Mouse (Mus musculus) lung, postnatal 0 days (tissue): Measurements from ENCODE around the gene Cutc. TPM values are rescaled to one million over a fixed set of nuclear protein-coding genes. Genes with fewer than 3 reads are reported as not detected.

ENCODE experiments used
- ATAC-seq: fragments of 200-750 bp; cut with Nextera tagmentation; 2 replicates; pipeline ENCODE4 v1.8.0; 2017; ENCODE audit warnings: moderate library complexity
- DNase-seq: peaks from one replicate; pipeline ENCODE4 v3.0.0-alpha.2; 2016; ENCODE audit warnings: low spot score
- H3K27ac ChIP-seq: fragments of 300-500 bp; sonication (generic); 2 replicates; pipeline ENCODE4 v1.5.1; 2014; ENCODE audit warnings: antibody characterized with exemption, mild to moderate bottlenecking, low read length, mixed read lengths
- H3K27me3 ChIP-seq: fragments of 300-500 bp; sonication (generic); replicated peaks from 2 replicates; pipeline ENCODE4 v1.6.1; 2014; ENCODE audit warnings: low read length, mixed read lengths; ENCODE audit not compliant: insufficient read depth
- H3K36me3 ChIP-seq: fragments of 300-500 bp; sonication (generic); 2 replicates; pipeline ENCODE4 v1.6.1; 2014; ENCODE audit warnings: low read length, mixed read lengths; ENCODE audit not compliant: insufficient read depth
- H3K4me1 ChIP-seq: fragments of 300-500 bp; sonication (generic); 2 replicates; pipeline ENCODE4 v1.6.1; 2014; ENCODE audit warnings: antibody characterized with exemption, low read depth, low read length, mixed read lengths; ENCODE audit not compliant: insufficient read depth
- H3K4me2 ChIP-seq: fragments of 300-500 bp; sonication (generic); replicated peaks from 2 replicates; pipeline ENCODE4 v1.6.1; 2014; ENCODE audit warnings: low read depth, mild to moderate bottlenecking, low read length, moderate library complexity, mixed read lengths
- H3K4me3 ChIP-seq: fragments of 300-500 bp; sonication (generic); 2 replicates; pipeline ENCODE4 v1.5.1; 2014; ENCODE audit warnings: low read depth, low read length
- H3K9ac ChIP-seq: fragments of 300-500 bp; sonication (generic); replicated peaks from 2 replicates; pipeline ENCODE4 v1.6.1; 2014; ENCODE audit warnings: low read depth, mild to moderate bottlenecking
- H3K9me3 ChIP-seq: fragments of 300-500 bp; sonication (generic); 2 replicates; pipeline ENCODE4 v1.6.1; 2016; ENCODE audit warnings: low read length, mixed read lengths
- CTCF ChIP-seq: IDR thresholded peaks from 2 replicates; pipeline ENCODE4 v1.5.1; 2016; ENCODE audit warnings: antibody characterized with exemption, mild to moderate bottlenecking
- EP300 ChIP-seq: IDR thresholded peaks from 2 replicates; pipeline ENCODE4 v1.6.1; 2016; ENCODE audit warnings: antibody characterized with exemption, mild to moderate bottlenecking, control low read depth
- WGBS: fragments of 180-500 bp; shearing (Covaris S2); extraction: QIAGEN DNeasy Blood & Tissue Kit; methylation state at CpG from one replicate; pipeline ENCODE4 v1.1.7; 2014; 5-methylcytosine and 5-hydroxymethylcytosine counted together
- polyA plus RNA-seq: library from polyadenylated mRNA; unstranded; fragments of >200 nt; fragmentation: Nextera tagmentation; extraction: Ambion mirVana; gene quantifications from 2 replicates; pipeline ENCODE4 v1.2.1, GENCODE M21; 2015

Cutc gene
- polyA plus RNA-seq, 1 experiment from 2014 or later = 17.1 TPM

DNA sequence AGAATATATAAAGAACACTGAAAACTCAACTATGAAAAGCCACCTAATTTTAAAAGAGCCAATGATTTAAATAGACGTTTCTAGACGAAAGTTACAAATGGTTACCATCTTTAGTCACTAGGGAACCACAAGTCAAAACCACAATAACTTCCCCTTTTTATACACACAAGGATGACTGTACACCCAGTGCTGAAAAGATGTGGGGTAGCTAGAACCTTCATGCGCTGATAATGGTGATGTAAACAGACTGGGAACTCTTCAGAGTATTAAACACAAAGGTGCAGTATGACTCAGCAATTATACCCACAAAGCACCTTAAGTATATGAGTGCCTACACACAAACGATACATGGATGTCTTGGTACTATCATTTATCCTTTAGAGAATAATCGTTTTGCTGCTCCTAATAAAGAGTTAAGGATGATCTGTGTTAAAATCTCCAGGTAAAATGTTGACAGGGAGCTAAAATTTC, 18.7 kb downstream of the Cutc start:
- Histone ChIP-seq H3K9ac (no peak overlapping the region), H3K9me3 (no peaks in the 10 kb centered on the region), H3K4me2 (no peak overlapping the region), H3K36me3 (peaks cover 6% of the 10 kb centered on the region; the same call in 1 of the 2 replicates), H3K27me3 (no peaks in the 10 kb centered on the region), H3K4me1 (no peaks in the 10 kb centered on the region), H3K27ac (no peak overlapping the region), H3K4me3 (no peak overlapping the region)
- WGBS = 78% methylated on average over 5 of the region's 5 CpGs
- DNase-seq (peak; percentile 36), ATAC-seq (no peak)
- TF ChIP-seq EP300 (no peak), CTCF (no peak)

- H3K27me3 ChIP-seq = no peaks in the 10 kb centered on the region
- H3K36me3 ChIP-seq = peaks cover 6% of the 10 kb centered on the region; the same call in 1 of the 2 replicates
- H3K4me1 ChIP-seq = no peaks in the 10 kb centered on the region
- 63% methylated on average over 6 of the region's 6 CpGs for WGBS
- H3K9ac ChIP-seq = no peak overlapping the region
- no peaks in the 10 kb centered on the region for H3K9me3 ChIP-seq
- H3K4me2 ChIP-seq = no peak overlapping the region
- ATAC-seq (no peak), DNase-seq (no peak)
- no peak overlapping the region for H3K27ac ChIP-seq
- TF ChIP-seq CTCF = no peak
- TF ChIP-seq EP300 = no peak
- no peak overlapping the region for H3K4me3 ChIP-seq
Observed at GRCm38 (mm10) chr19:43772311-43772710, 19.5 kb downstream of the Cutc start.

DNA sequence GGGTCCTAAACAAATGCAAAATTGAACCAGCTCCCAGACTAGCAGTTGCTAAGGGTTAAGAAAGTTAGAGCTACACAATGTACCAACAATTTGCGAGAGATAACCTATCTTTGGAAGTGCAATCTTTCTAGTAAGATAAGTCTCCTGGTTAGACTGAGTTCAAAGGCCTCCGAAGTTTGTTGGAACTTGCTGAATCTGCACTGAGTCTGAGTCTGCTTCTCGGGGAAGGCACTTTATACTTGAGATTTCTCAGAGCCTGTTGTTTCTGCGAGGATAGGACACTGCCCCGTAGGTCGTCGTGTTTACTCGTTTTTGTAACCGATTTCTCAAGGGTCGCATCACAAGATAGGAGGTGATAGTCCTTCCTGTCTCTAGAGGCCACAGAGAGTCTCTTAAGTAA, 22.6 kb downstream of the Cutc start:
- TF ChIP-seq CTCF (no peak), EP300 (no peak)
- H3K27me3 ChIP-seq = no peaks in the 10 kb centered on the region
- DNase-seq (no peak), ATAC-seq (no peak)
- no peaks in the 10 kb centered on the region for H3K4me1 ChIP-seq
- no peak overlapping the region for H3K4me3 ChIP-seq
- no peaks in the 10 kb centered on the region for H3K36me3 ChIP-seq
- H3K9me3 ChIP-seq = no peaks in the 10 kb centered on the region
- no peak overlapping the region for H3K27ac ChIP-seq
- H3K9ac ChIP-seq = no peak overlapping the region
- H3K4me2 ChIP-seq = no peak overlapping the region
- WGBS = 38% methylated on average over 10 of the region's 10 CpGs

- ATAC-seq = no peak
- no peak overlapping the region for H3K4me3 ChIP-seq
- no peaks in the 10 kb centered on the region for H3K27me3 ChIP-seq
- no peak for DNase-seq
- no peak overlapping the region for H3K27ac ChIP-seq
- no peak overlapping the region for H3K4me2 ChIP-seq
- TF ChIP-seq EP300 (no peak), CTCF (no peak)
- WGBS = 74% methylated on average over 4 of the region's 4 CpGs
- H3K4me1 ChIP-seq = no peaks in the 10 kb centered on the region
- no peaks in the 10 kb centered on the region for H3K36me3 ChIP-seq
- H3K9me3 ChIP-seq = no peaks in the 10 kb centered on the region
- H3K9ac ChIP-seq = no peak overlapping the region
Observed at GRCm38 (mm10) chr19:43776561-43776960, 23.8 kb downstream of the Cutc start.

- Histone ChIP-seq H3K27me3 (no peaks in the 10 kb centered on the region), H3K9me3 (no peaks in the 10 kb centered on the region), H3K9ac (no peak overlapping the region), H3K4me1 (no peaks in the 10 kb centered on the region), H3K36me3 (no peaks in the 10 kb centered on the region), H3K27ac (no peak overlapping the region), H3K4me2 (no peak overlapping the region), H3K4me3 (no peak overlapping the region)
- TF ChIP-seq CTCF (no peak), EP300 (no peak)
- DNase-seq = no peak
- ATAC-seq = no peak
- WGBS = 63% methylated on average over 2 of the region's 2 CpGs
Observed at GRCm38 (mm10) chr19:43777308-43777707, 24.5 kb downstream of the Cutc start.

DNA sequence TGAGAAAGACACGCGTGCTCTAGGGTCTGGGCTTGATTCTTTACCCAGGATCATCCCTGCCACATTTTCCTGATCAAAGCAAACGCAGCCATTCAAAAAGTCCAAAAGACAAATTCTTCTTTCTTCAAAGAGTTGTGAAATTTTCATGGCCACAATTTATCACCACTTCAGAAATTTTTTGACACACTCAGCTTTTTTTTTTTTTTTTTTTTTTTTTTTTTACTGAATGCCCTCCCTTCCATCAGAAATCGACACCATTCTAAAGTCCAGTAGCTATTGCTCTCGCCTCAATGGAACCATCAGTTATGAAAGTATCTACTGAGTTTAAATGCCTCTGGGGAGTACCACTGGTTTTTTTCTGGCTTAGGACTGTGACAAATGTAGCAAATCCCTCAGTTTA, 27.6 kb downstream of the Cutc start:
- H3K9me3 ChIP-seq = no peaks in the 10 kb centered on the region
- H3K9ac ChIP-seq = no peak overlapping the region
- ATAC-seq = no peak
- no peaks in the 10 kb centered on the region for H3K36me3 ChIP-seq
- no peaks in the 10 kb centered on the region for H3K27me3 ChIP-seq
- 61% methylated on average over 5 of the region's 5 CpGs for WGBS
- DNase-seq = no peak
- no peaks in the 10 kb centered on the region for H3K4me1 ChIP-seq
- H3K4me3 ChIP-seq = no peak overlapping the region
- no peak overlapping the region for H3K4me2 ChIP-seq
- no peak for TF ChIP-seq EP300
- TF ChIP-seq CTCF = no peak
- no peak overlapping the region for H3K27ac ChIP-seq

GRCm38 (mm10) chr19:43781980-43782379, 29.2 kb downstream of the Cutc start, which contains the start of gene Abcc2:
Gene Abcc2, plus strand, starts transcription at chr19:43782192.
- Histone ChIP-seq H3K4me2 (no peak within 1 kb of the TSS), H3K36me3 (no peaks in the 10 kb centered on the region), H3K9ac (no peak within 1 kb of the TSS), H3K4me3 (no peak within 1 kb of the TSS), H3K4me1 (no peaks in the 10 kb centered on the region), H3K9me3 (no peaks in the 10 kb centered on the region), H3K27me3 (no peaks in the 10 kb centered on the region), H3K27ac (no peak within 1 kb of the TSS)
- DNase-seq (no peak), ATAC-seq (no peak)
- TF ChIP-seq EP300 = no peak
- no peak for TF ChIP-seq CTCF
- WGBS = 74% methylated on average over 3 of the region's 3 CpGs
